Comparison of ENCODE assay signal across 26 mouse cellular contexts in genomic region chr17:83821876-83822275, GRCm38 (mm10). TPM values are rescaled to one million over a fixed set of nuclear protein-coding genes. Genes with fewer than 3 reads are reported as not detected.
A peak's percentile ranks its signal among the peaks of the same experiment; 100 is the strongest.
DNase-seq lines count a peak whose midpoint lies in the region; TF ChIP-seq lines count a peak whose summit lies in the region.
"Had no signal": no experiment of that assay in that cellular context is flagged by ENCODE, and none has a peak within 500 bp of the region (broad histone marks: within the 10 kb centered on the region; RNA-seq: fewer than 3 reads in every experiment).

No protein-coding gene starts in this region.

- no peak overlapping the region for H3K4me3 ChIP-seq in MEL (ENCODE audit: control insufficient read depth in 1 of 2, insufficient read depth in 1 of 2, low read depth in 2 of 2, low read length in 2 of 2)
- no peak overlapping the region for H3K4me3 ChIP-seq in thymus, adult 2 months (ENCODE audit: control insufficient read depth, insufficient read depth, low read length)
- H3K4me3 ChIP-seq: embryonic facial prominence, embryonic 12.5 days; embryonic facial prominence, embryonic 15.5 days; gastrocnemius, adult 2 months; heart, embryonic 12.5 days; heart, embryonic 15.5 days; hindbrain, embryonic 10.5 days; hindbrain, embryonic 13.5 days had no signal

- DNase-seq in 416B (ENCODE audit: low read depth), result peak; percentile 48
- peak; percentile 50 for DNase-seq in MEL (ENCODE audit: low read depth, low spot score)
- peak; percentile 56 to 58 for DNase-seq in natural killer cell, adult 2 months (ENCODE audit: low spot score in 2 of 2)
- no peak for DNase-seq in right cerebral cortex, postnatal 10 days (ENCODE audit: low spot score in 2 of 2)
- no peak for DNase-seq in adrenal gland, adult (ENCODE audit: inconsistent age in 2 of 2, low spot score in 1 of 2)
- DNase-seq in thymus, adult 2 months, result no peak
- DNase-seq: adrenal gland, adult 2 months; adrenal gland, postnatal 14 days; cerebellum, adult 11 months; cerebellum, adult 2 months; cerebellum, adult 9-11 months; cerebellum, postnatal 25 days; forebrain, postnatal 0 days; gastrocnemius, adult 2 months; gastrocnemius, postnatal 14 days; heart, adult 18-20 months; heart, postnatal 10 days; heart, postnatal 36 days had no signal

- WGBS in thymus, adult 2 months, result 89% methylated on average over 3 of the region's 3 CpGs

- no peak for TF ChIP-seq EP300 in MEL (IDR thresholded peaks at IDR 0.05; ENCODE audit: low read depth in 1 of 2, low read length in 2 of 2)

- H3K36me3 ChIP-seq in MEL (ENCODE audit: control insufficient read depth in 1 of 2, insufficient read depth in 2 of 2, low read length in 2 of 2), result no peaks in the 10 kb centered on the region
- no peaks in the 10 kb centered on the region for H3K36me3 ChIP-seq in thymus, adult 2 months (ENCODE audit: control insufficient read depth, insufficient read depth, low read length)
- H3K36me3 ChIP-seq: embryonic facial prominence, embryonic 12.5 days; embryonic facial prominence, embryonic 15.5 days; heart, embryonic 15.5 days; hindbrain, embryonic 10.5 days; hindbrain, embryonic 13.5 days had no signal

- no peaks in the 10 kb centered on the region for H3K27me3 ChIP-seq in MEL (ENCODE audit: control insufficient read depth in 1 of 2, insufficient read depth in 2 of 2, low read length in 2 of 2)
- H3K27me3 ChIP-seq in thymus, adult 2 months (ENCODE audit: control insufficient read depth, insufficient read depth, low read length), result no peaks in the 10 kb centered on the region
- H3K27me3 ChIP-seq: embryonic facial prominence, embryonic 12.5 days; embryonic facial prominence, embryonic 15.5 days; heart, embryonic 12.5 days; heart, embryonic 15.5 days; hindbrain, embryonic 13.5 days had no signal

- H3K79me2 ChIP-seq in MEL (ENCODE audit: control insufficient read depth, insufficient read depth, low read length, poor library complexity), result no peaks in the 10 kb centered on the region

- no peak for TF ChIP-seq RAD21 in MEL (IDR thresholded peaks at IDR 0.05; ENCODE audit: low read depth, low read length)

- TF ChIP-seq POLR2A in MEL (IDR thresholded peaks at IDR 0.05; ENCODE audit: control insufficient read depth in 1 of 2, insufficient read depth in 1 of 2, low read depth in 1 of 2, low read length in 2 of 2, poor library complexity in 1 of 2), result no peak
- no peak for TF ChIP-seq POLR2A in thymus, adult 2 months (IDR thresholded peaks at IDR 0.05; ENCODE audit: control insufficient read depth, extremely low read depth, insufficient read depth, low read length, poor library complexity)

- no peak overlapping the region for H3K9ac ChIP-seq in MEL (ENCODE audit: control insufficient read depth, low read depth, low read length, poor library complexity, severe bottlenecking)
- H3K9ac ChIP-seq: embryonic facial prominence, embryonic 12.5 days; embryonic facial prominence, embryonic 15.5 days; forebrain, postnatal 0 days; heart, embryonic 12.5 days; heart, embryonic 15.5 days; hindbrain, embryonic 13.5 days had no signal

- no peak for TF ChIP-seq CTCF in MEL (IDR thresholded peaks at IDR 0.05 in 2 of 3, conservative IDR thresholded peaks at IDR 0.05 in 1 of 3; ENCODE audit: control insufficient read depth in 1 of 3, insufficient read depth in 1 of 3, low read depth in 2 of 3, low read length in 3 of 3, poor library complexity in 1 of 3, severe bottlenecking in 1 of 3)
- no peak for TF ChIP-seq CTCF in thymus, adult 2 months (IDR thresholded peaks at IDR 0.05; ENCODE audit: borderline replicate concordance, control insufficient read depth, extremely low read depth, insufficient read depth, low read length, poor library complexity)

- H3K9me3 ChIP-seq in MEL (replicated peaks; ENCODE audit: insufficient read depth, low read length), result no peaks in the 10 kb centered on the region
- H3K9me3 ChIP-seq: embryonic facial prominence, embryonic 12.5 days; embryonic facial prominence, embryonic 15.5 days; heart, embryonic 12.5 days; heart, embryonic 15.5 days; hindbrain, embryonic 10.5 days; hindbrain, embryonic 13.5 days had no signal

- no peak overlapping the region for H3K27ac ChIP-seq in MEL (ENCODE audit: control insufficient read depth, low read depth, low read length)
- no peak overlapping the region for H3K27ac ChIP-seq in thymus, adult 2 months (ENCODE audit: control insufficient read depth, insufficient read depth, low read length)
- H3K27ac ChIP-seq: embryonic facial prominence, embryonic 12.5 days; embryonic facial prominence, embryonic 15.5 days; gastrocnemius, adult 2 months; heart, embryonic 15.5 days; hindbrain, embryonic 10.5 days had no signal

- H3K4me1 ChIP-seq in MEL (ENCODE audit: control insufficient read depth in 1 of 2, insufficient read depth in 2 of 2, low read length in 2 of 2), result no peaks in the 10 kb centered on the region
- peaks cover 13% of the 10 kb centered on the region for H3K4me1 ChIP-seq in thymus, adult 2 months (replicated peaks; ENCODE audit: control insufficient read depth, insufficient read depth, low read length)

TF ChIP-seq in MEL, 35 proteins besides CTCF, POLR2A, EP300 and RAD21:
- no peak for TF ChIP-seq POLR2AphosphoS5 (IDR thresholded peaks at IDR 0.05; ENCODE audit: borderline replicate concordance, low read depth, low read length)
- no peak for TF ChIP-seq TBP (IDR thresholded peaks at IDR 0.05; ENCODE audit: low read depth, low read length)
- no peak for TF ChIP-seq GABPA (IDR thresholded peaks at IDR 0.05; ENCODE audit: low read depth, low read length)
- no peak for TF ChIP-seq UBTF (IDR thresholded peaks at IDR 0.05; ENCODE audit: borderline replicate concordance, insufficient read depth, low read depth, low read length)
- TF ChIP-seq NRF1 (IDR thresholded peaks at IDR 0.05; ENCODE audit: insufficient read depth, low read depth, low read length, poor library complexity, severe bottlenecking), result no peak
- no peak for TF ChIP-seq ZC3H11A (IDR thresholded peaks at IDR 0.05; ENCODE audit: low read depth, low read length)
- no peak for TF ChIP-seq ETS1 (IDR thresholded peaks at IDR 0.05; ENCODE audit: low read depth, low read length)
- no peak for TF ChIP-seq POLR2AphosphoS2 (IDR thresholded peaks at IDR 0.05; ENCODE audit: low read length)
- TF ChIP-seq USF1 (IDR thresholded peaks at IDR 0.05; ENCODE audit: low read depth, low read length), result no peak
- TF ChIP-seq TAL1 (IDR thresholded peaks at IDR 0.05; ENCODE audit: low read length), result no peak
- no peak for TF ChIP-seq MAX (IDR thresholded peaks at IDR 0.05; ENCODE audit: low read length)
- TF ChIP-seq KAT2A (conservative IDR thresholded peaks at IDR 0.05; ENCODE audit: low read depth, low read length), result no peak
- TF ChIP-seq ZMIZ1 (IDR thresholded peaks at IDR 0.05; ENCODE audit: low read depth, low read length), result no peak
- TF ChIP-seq MAFK (IDR thresholded peaks at IDR 0.05; ENCODE audit: borderline replicate concordance, low read depth, low read length), result no peak
- no peak for TF ChIP-seq ZKSCAN1 (IDR thresholded peaks at IDR 0.05; ENCODE audit: low read depth, low read length)
- no peak for TF ChIP-seq RCOR1 (IDR thresholded peaks at IDR 0.05; ENCODE audit: low read depth, low read length)
- no peak for TF ChIP-seq MEF2A (IDR thresholded peaks at IDR 0.05; ENCODE audit: extremely low read depth, insufficient replicate concordance, low read depth, low read length, poor library complexity, severe bottlenecking)
- no peak for TF ChIP-seq MYB (IDR thresholded peaks at IDR 0.05; ENCODE audit: low read depth, low read length)
- TF ChIP-seq CHD2 (IDR thresholded peaks at IDR 0.05; ENCODE audit: low read length), result no peak

RNA-seq across cellular contexts. Expression of gene Haao, which starts 25.9 kb away (rescaled TPM):
- total RNA-seq in MEL (2012; rRNA removed), result 1.2 and 1.5 TPM in 2 replicates
- polyA plus RNA-seq in MEL (2012; ENCODE audit: insufficient read depth in 1 of 2, insufficient read length in 2 of 2, low read depth in 1 of 2, low replicate concordance in 2 of 2, missing spikeins in 1 of 2), result 1 to 10 TPM in 1 of 2 experiments, not detected in 1; 2.8 TPM
- polyA plus RNA-seq in thymus, adult 2 months (2012; rRNA removed), result 10.4 and 11.4 TPM in 2 replicates
- total RNA-seq: forebrain, postnatal 0 days; gastrocnemius, adult 2 months; gastrocnemius, postnatal 14 days; heart, postnatal 10 days had no signal
- polyA plus RNA-seq: C2C12; forebrain, embryonic 11.5 days; forebrain, postnatal 0 days had no signal

Comparison
In these comparisons a context has a peak if more than half of its experiments do, and no peak if none do; other contexts are left out.
1. DNase-seq: peak in 416B (single experiment), MEL (single experiment) and natural killer cell, adult 2 months (2 of 2); none in right cerebral cortex, postnatal 10 days (0 of 2), adrenal gland, adult (0 of 2) and thymus, adult 2 months (single experiment).